Mouse (Mus musculus): ENCODE data around the gene Disc1. TPM values are rescaled to one million over a fixed set of nuclear protein-coding genes. Genes with fewer than 3 reads are reported as not detected.

Disc1 gene
- polyA plus RNA-seq, 1 experiment, result 1.1 TPM

DNA sequence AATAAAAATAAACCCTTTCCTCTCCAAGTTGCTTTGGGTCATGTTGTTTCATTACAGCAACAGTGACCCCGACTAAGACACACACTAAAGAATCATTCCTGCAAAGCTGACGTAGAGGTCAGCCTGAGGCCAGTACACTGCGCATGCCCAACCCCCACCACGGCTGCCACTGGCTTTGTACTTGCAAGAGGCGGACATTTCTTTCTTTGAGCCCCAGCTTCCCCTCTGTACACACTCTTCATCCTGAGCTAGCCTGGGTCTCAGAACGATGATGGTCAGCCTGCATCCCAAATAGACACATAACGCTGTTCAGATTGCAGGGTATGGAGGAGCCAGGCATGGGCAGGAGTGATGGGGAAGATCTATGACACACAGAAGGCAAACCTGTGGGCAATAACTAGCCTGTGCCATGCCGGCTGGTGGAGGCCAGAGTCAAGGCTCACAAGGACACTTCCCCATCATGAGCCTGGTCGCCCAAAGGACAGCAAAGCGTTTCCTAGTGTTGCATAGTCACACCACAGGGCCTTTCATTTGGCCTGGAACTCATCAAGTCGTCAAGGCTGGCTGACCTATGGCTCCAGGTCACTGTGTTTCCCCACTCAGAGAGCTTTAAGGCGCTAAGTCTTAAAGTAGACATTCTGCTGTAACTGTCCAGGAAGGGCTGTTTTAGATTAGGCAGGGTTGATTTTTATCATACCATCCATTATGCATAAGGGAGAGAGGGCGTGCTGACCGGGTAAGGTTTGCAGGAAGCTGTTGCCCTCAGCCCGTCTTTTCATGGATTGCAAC is 13.2 kb upstream of the Disc1 start:
- 62% methylated on average over 15 of the region's 15 CpGs for WGBS
- no peak for DNase-seq
- no peak overlapping the region for H3K4me3 ChIP-seq (replicated peaks; ENCODE audit: extremely low read depth, low read depth, low read length)
- no peaks in the 10 kb centered on the region for H3K4me1 ChIP-seq (ENCODE audit: control insufficient read depth, insufficient read depth, low read length)
- no peak for TF ChIP-seq CTCF (IDR thresholded peaks at IDR 0.05; ENCODE audit: insufficient read depth, low read length)

DNA sequence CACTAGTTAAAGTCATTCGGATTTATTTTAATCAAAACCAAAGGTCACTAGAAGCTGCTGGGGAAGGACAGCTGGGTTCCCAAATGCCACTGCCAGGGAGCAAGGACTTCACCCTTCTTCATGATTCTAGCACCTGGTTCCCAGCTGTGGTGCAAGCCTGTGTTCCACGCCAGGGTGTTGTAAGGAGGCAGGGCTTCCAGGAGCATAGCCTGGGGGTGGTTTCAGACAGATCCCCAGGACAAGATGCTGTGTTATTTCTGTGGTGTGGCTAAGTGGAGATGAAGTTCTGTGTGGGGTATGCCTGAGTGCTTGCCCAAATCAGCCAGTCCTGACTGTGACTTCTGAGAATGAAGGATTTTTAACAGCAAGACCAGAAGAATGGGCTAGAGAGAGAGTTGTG is 12.5 kb upstream of the Disc1 start:
- H3K4me1 ChIP-seq (ENCODE audit: control insufficient read depth, insufficient read depth, low read length), result no peaks in the 10 kb centered on the region
- DNase-seq, result no peak
- no peak for TF ChIP-seq POLR2A (IDR thresholded peaks at IDR 0.05; ENCODE audit: borderline replicate concordance, extremely low read depth, low read depth, low read length)
- TF ChIP-seq CTCF (IDR thresholded peaks at IDR 0.05; ENCODE audit: insufficient read depth, low read length), result no peak
- 51% methylated on average over 2 of the region's 2 CpGs for WGBS
- no peak overlapping the region for H3K4me3 ChIP-seq (replicated peaks; ENCODE audit: extremely low read depth, low read depth, low read length)

DNA sequence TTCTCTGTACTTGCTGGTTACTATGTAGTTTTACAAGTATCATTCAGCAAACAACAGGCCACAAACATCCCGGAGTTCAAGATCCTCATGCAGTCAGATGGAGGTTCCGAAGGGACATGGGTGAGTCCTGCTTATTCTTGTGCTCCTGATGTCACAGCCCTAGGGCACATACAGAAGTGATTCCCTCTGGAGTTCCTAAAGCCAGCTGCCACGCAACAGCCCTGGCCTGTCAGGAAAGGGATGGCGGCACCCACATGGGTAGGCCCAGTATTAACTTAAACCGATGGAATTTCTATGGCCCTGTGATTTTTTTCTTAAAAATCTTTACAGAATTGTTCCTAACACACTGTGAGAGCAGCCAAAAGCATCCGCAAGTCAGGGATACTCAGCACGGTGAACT is 10.6 kb upstream of the Disc1 start:
- TF ChIP-seq CTCF (IDR thresholded peaks at IDR 0.05; ENCODE audit: insufficient read depth, low read length), result no peak
- no peak for TF ChIP-seq POLR2A (IDR thresholded peaks at IDR 0.05; ENCODE audit: borderline replicate concordance, extremely low read depth, low read depth, low read length)
- no peak for DNase-seq
- WGBS, result 76% methylated on average over 7 of the region's 7 CpGs

DNA sequence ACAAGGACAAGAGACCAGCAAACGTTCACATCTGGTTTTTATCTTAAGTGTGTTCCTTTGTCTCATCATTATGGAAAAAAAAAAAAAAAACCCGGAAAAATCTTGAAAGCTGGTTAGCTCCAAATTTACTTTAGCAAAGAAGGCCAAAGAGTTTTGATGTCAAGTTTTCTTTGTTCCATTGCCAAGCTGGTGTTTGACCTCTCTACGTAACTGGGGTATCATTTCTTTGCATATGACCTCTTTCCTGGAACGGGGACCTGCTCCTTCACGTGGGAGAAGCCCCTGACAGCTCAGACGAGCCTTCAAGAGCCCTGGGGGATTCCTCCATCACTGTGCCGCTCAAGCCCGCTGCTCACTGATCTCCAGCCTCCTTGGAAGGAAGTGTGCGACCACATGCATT is 10.1 kb upstream of the Disc1 start:
- DNase-seq, result no peak
- H3K4me1 ChIP-seq (ENCODE audit: control insufficient read depth, insufficient read depth, low read length), result no peaks in the 10 kb centered on the region
- no peak overlapping the region for H3K4me3 ChIP-seq (replicated peaks; ENCODE audit: extremely low read depth, low read depth, low read length)
- TF ChIP-seq CTCF (IDR thresholded peaks at IDR 0.05; ENCODE audit: insufficient read depth, low read length), result no peak
- no peak for TF ChIP-seq POLR2A (IDR thresholded peaks at IDR 0.05; ENCODE audit: borderline replicate concordance, extremely low read depth, low read depth, low read length)
- WGBS, result 20% methylated on average over 9 of the region's 9 CpGs

More for the DNA sequence above, 10.6 kb upstream of the Disc1 start:
- no peak overlapping the region for H3K4me3 ChIP-seq (replicated peaks; ENCODE audit: extremely low read depth, low read depth, low read length)
- H3K4me1 ChIP-seq (ENCODE audit: control insufficient read depth, insufficient read depth, low read length), result no peaks in the 10 kb centered on the region

DNA sequence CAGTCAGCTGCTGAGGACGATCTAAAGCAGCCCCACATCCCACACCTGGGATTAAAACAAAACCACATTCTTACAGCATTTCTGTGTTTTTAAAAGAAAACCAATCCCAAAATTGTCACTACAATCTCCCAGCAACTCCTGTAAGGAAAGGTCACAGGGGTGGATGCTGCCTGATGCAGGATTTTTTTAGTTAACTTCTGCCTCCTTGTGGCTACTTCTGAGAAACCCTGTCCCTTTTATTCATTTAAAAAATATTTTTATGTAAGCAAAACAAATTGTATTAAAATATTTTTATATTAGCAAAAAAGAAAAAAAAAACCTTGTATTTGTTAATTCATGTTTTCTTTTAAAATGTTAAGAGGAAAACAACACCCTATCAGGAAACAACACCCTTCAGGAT is 8.2 kb upstream of the Disc1 start:
- no peak for DNase-seq
- WGBS, result 89% methylated on average over 1 of the region's 1 CpGs
- TF ChIP-seq CTCF (IDR thresholded peaks at IDR 0.05; ENCODE audit: insufficient read depth, low read length) (no peak), POLR2A (IDR thresholded peaks at IDR 0.05; ENCODE audit: borderline replicate concordance, extremely low read depth, low read depth, low read length) (no peak)
- no peaks in the 10 kb centered on the region for H3K4me1 ChIP-seq (ENCODE audit: control insufficient read depth, insufficient read depth, low read length)
- no peak overlapping the region for H3K4me3 ChIP-seq (replicated peaks; ENCODE audit: extremely low read depth, low read depth, low read length)

DNA sequence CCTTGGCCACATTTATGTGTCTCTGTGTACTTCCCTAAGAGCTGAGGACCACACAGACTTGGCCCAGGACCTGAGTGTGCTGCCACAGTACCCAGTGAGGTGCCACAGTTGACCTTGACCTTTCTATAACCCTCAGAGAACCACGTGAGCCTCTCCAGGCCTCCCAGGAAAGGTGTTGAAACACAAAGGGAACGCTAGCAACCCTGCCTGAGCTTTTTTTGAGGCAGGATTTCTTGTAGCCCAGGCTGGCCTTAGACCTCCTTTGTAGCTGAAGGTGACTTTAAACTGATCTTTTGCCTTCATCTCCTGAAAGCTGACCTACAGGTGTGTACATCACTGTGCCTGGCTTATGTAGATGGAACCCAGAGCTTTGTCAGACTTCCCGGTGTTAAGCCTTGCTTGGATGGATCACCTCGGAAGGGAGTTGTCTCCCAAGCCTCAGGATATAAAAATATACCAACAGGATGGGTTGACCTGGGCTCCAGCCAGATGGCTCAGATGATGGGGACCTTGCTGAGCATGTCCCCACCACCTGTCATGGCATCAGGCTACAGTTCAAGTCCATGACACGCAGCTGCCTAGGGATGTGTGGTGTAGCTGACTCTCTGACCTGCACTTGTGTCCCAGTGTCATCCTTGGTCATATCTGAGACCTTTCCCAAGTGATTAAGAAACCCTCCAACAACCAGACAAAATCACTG is 4.8 kb upstream of the Disc1 start:
- TF ChIP-seq CTCF (IDR thresholded peaks at IDR 0.05; ENCODE audit: insufficient read depth, low read length) (no peak), POLR2A (IDR thresholded peaks at IDR 0.05; ENCODE audit: borderline replicate concordance, extremely low read depth, low read depth, low read length) (no peak)
- no peak for DNase-seq
- 55% methylated on average over 5 of the region's 5 CpGs for WGBS
- Histone ChIP-seq H3K4me3 (replicated peaks; ENCODE audit: extremely low read depth, low read depth, low read length) (no peak overlapping the region), H3K4me1 (ENCODE audit: control insufficient read depth, insufficient read depth, low read length) (no peaks in the 10 kb centered on the region)

DNA sequence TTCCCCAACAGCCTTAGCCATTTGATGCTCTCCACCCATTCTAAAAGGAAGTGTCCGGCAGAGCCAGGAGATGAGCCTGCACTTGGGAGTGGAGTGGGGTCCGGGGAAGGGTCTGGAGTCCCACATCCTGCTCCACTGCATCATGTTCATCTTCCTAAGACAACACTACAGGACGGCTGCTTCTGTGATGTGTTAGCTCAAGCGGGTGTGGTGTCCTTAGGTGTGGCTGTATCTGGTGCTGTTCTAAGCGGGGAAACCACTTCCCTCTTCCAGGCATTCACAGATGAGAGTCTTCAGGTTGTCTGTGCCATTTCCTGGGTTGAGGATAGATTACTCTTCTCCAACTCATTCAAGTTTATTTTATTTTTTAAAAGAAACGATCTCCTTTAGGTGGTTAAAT is 4.2 kb upstream of the Disc1 start:
- no peak for TF ChIP-seq CTCF (IDR thresholded peaks at IDR 0.05; ENCODE audit: insufficient read depth, low read length)
- no peak for TF ChIP-seq POLR2A (IDR thresholded peaks at IDR 0.05; ENCODE audit: borderline replicate concordance, extremely low read depth, low read depth, low read length)
- no peak for DNase-seq
- Histone ChIP-seq H3K4me3 (replicated peaks; ENCODE audit: extremely low read depth, low read depth, low read length) (no peak overlapping the region), H3K4me1 (ENCODE audit: control insufficient read depth, insufficient read depth, low read length) (no peaks in the 10 kb centered on the region)
- WGBS, result 47% methylated on average over 6 of the region's 6 CpGs

DNA sequence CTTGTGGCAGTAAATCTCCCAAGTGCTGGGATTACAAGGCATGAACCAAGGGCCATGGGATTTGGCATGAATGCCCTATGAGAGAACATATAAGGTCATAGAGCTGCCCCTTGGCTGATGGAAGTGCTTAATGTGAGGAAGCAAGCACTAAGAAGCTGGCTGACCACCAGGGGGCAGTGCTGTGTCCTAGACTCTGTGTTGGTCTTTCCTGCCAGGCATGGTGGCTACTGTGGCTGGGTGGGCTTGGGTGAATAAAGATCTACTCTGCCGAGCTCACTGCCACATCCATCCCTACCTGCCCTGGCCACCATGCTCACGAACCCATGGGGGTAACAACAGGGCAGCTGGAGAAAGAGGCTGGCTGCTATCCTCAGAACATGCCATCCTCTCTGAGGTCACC is 2.0 kb upstream of the Disc1 start:
- H3K4me3 ChIP-seq (replicated peaks; ENCODE audit: extremely low read depth, low read depth, low read length), result no peak overlapping the region
- 50% methylated on average over 2 of the region's 2 CpGs for WGBS
- TF ChIP-seq POLR2A (IDR thresholded peaks at IDR 0.05; ENCODE audit: borderline replicate concordance, extremely low read depth, low read depth, low read length), result no peak
- peak; percentile 92 for TF ChIP-seq CTCF (IDR thresholded peaks at IDR 0.05; ENCODE audit: insufficient read depth, low read length)
- no peaks in the 10 kb centered on the region for H3K4me1 ChIP-seq (ENCODE audit: control insufficient read depth, insufficient read depth, low read length)
- DNase-seq, result peak; percentile 62

DNA sequence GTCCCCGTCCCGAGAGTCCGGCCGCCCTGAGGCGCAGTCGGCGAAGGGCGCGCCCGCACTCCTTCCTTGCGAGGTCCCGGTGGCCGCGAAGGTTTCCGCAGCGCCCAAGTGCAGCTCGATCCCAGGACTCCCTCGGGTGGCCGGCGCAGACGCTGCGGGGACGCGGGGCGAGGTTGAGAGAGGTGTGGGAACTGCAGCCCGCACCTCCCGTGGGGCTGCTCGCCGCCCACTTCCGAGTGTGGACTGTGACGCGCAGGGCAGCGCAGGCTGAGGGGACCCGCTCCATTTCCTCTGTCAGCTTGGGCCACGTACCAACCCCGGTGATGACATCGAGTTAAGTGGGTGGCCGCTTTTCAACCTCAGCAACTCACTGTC is 428 bp downstream of the Disc1 start:
- peak; percentile 58; the same call in 1 of the 2 replicates for TF ChIP-seq POLR2A (IDR thresholded peaks at IDR 0.05; ENCODE audit: borderline replicate concordance, extremely low read depth, low read depth, low read length)
- TF ChIP-seq CTCF (IDR thresholded peaks at IDR 0.05; ENCODE audit: insufficient read depth, low read length), result no peak
- Histone ChIP-seq H3K4me1 (ENCODE audit: control insufficient read depth, insufficient read depth, low read length) (no peaks in the 10 kb centered on the region), H3K4me3 (replicated peaks; ENCODE audit: extremely low read depth, low read depth, low read length) (peak overlapping the region; percentile 81)
- DNase-seq, result peak; percentile 36
- WGBS, result under 1% methylated on average over 38 of the region's 38 CpGs

DNA sequence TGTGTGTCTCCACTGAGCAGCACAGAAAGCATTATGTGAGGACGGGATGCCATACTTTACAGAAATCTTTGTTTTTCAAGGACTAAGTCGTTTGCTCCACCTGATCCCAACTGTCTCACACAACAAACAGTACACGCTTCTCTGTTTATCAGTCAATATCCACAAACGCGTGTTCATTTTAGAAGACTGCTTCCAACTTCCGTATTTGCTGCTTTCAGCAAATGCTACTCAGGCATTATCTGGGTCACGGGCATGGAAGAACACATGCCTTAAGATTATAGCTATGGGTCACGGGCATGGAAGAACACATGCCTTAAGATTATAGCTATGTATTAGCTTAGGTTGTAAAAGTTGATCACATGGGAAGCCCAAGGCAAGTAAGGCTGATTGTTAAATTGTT is 6.9 kb downstream of the Disc1 start:
- Histone ChIP-seq H3K4me3 (replicated peaks; ENCODE audit: extremely low read depth, low read depth, low read length) (no peak overlapping the region), H3K4me1 (ENCODE audit: control insufficient read depth, insufficient read depth, low read length) (no peaks in the 10 kb centered on the region)
- no peak for TF ChIP-seq CTCF (IDR thresholded peaks at IDR 0.05; ENCODE audit: insufficient read depth, low read length)
- no peak for TF ChIP-seq POLR2A (IDR thresholded peaks at IDR 0.05; ENCODE audit: borderline replicate concordance, extremely low read depth, low read depth, low read length)
- WGBS, result 88% methylated on average over 8 of the region's 8 CpGs
- no peak for DNase-seq

Data from lung, adult 2 months (tissue).